Mouse (Mus musculus) ES-E14 (cell line): Measurements from ENCODE around the gene Ddc.

ENCODE experiments used
- CHD2 ChIP-seq: IDR thresholded peaks from 2 replicates; pipeline ENCODE4 v1.6.1; 2014; ENCODE audit warnings: mild to moderate bottlenecking, low read depth, low read length, inconsistent platforms
- HCFC1 ChIP-seq: IDR thresholded peaks from 2 replicates; pipeline ENCODE4 v1.6.1; 2012; ENCODE audit warnings: low read length, inconsistent platforms, borderline replicate concordance; ENCODE audit not compliant: insufficient read depth
- ZC3H11A ChIP-seq: IDR thresholded peaks from 2 replicates; pipeline ENCODE4 v1.6.1; 2012; ENCODE audit warnings: low read depth, mild to moderate bottlenecking, inconsistent platforms, low read length, borderline replicate concordance
- ZNF384 ChIP-seq: IDR thresholded peaks from 2 replicates; pipeline ENCODE4 v1.6.1; 2012; ENCODE audit warnings: low read depth, low read length, inconsistent platforms

DNA sequence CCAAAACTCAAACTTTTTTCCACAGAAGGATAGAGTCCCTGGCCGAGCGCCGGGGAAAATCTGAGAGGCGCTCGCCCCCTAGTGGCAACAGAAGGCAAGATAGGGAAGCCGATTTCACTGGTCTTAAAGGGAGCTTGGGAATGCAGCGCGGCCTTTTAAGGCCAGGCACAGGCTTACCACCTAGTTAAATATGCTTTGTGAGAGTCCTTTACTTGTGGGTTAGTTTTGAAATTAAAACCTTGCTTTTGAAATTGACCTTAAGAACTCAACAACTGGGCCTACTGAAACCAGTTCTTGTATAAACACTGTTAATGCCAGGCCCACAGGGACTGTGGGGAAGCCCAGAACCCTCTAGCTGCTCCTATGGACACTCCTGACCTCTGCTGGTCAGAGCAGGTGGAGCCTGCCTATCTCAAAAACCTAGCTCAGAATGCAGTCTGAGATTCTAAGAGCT, 109.4 kb downstream of the Ddc start:
- peak; percentile 62; the same call in 1 of the 2 replicates for TF ChIP-seq ZC3H11A
- no peak for TF ChIP-seq HCFC1
- no peak for TF ChIP-seq CHD2
- no peak for TF ChIP-seq ZNF384
